Mouse (Mus musculus) retina, postnatal 7 days (tissue): ENCODE results near the gene Cltb.
"Not testable (repeated sequence)": the region's sequence is repeated elsewhere in the genome, so short reads cannot be mapped to it uniquely, and the experiment has no call there.

Source experiments
- DNase-seq: peaks from one replicate; pipeline ENCODE4 v3.0.0-alpha.2; 2012; ENCODE audit warnings: low read depth, low spot score

The Cltb gene

DNA sequence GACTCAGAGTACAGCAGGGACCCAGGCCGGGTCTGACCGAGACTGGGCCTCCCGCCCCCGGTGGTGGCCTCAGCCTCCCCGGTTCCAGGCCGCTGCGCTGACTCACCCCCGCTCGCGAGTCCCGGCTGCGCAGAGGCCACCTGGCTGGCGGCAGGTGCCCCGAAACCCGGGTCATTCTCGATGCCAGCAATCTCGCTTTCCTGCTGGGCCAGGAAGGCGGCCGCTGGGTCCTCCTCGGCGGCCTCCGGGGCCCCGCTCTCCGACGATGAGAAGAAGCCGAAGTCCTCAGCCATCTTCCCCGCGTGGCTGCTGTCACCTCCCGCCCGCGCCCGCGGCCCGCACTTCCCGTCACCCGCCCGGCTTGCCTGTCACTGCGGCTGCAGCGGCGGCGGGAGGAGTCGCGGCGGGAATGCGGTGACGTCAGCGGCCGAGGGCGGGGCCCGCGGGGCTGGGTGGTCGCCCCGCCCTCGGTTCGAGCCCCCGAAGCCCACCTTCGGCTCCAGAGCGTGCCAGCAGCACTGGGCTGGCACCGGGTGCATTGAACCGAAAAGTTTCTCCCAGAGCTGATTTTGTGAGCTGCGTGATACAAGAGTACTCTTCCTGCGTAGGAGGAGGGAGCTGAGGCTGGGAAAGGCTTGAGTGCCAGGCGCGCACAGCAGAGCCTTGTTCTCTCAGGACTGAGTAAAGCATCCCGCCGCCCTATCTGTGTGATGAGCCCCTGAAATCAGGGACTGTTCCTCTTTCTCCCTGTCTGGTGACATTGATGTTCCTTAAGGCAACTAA lies at the start of gene Cltb:
TSS of gene Cltb (minus strand) at position 373 of the 783 bp plus-strand sequence.
- DNase-seq, result peak; percentile 71

DNA sequence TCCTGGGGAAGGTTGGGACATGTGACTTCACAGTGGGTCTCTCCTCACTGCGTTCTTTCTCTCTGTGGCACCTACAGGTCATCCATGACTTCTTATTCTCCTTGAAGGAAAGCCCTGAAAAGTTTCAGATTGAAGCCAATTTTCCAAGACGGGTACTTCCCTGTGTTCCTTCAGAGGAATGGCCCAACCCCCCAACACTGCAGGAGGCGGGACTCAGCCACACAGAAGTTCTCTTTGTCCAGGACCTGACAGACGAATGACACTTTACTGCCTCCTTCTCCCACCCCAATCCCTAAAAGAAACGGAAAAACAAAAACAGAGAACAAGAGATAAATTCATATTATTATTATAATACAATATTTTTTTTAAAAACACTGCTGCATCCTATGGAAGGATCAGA lies 49.7 kb upstream of the Cltb start:
- DNase-seq, result no peak

DNA sequence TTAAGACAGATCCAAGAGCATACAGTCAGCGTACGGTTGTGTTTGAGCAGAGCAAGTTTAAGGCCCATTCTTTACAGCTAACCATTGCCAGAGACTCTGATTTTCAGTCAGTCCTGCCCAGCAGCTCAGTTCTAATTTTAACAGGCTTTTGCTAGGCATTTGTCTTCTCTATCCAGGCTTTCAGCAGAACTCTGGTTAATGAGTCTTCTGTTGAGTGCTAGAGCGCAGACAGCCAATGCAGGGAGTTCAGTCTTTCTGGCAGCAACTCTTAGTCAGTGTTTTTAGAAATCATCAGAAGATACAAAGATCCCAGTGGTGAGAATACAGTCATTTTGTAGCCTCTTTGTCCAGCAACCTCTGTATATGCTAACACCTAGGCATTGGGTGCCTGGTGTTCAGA lies 39.3 kb upstream of the Cltb start:
- no peak for DNase-seq

DNA sequence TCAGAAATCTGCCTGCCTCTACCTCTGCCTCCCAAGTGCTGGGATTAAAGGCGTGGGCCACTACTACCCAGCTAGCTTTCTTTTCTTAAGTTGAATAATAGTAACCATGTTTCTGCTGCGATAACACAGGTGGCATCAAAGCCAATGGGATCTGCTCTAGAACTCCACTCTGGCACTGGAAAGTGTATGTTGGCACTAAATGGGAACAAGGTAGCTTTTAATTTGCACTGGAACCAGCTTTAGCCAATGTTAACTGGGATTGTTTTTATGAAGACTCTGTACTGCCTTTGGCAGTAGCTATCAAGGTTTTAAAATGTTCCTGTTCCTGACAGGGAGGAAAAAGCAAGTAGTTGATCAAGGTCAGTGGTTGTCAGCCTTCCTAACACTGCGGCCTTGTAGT lies 23.9 kb upstream of the Cltb start:
- no peak for DNase-seq

DNA sequence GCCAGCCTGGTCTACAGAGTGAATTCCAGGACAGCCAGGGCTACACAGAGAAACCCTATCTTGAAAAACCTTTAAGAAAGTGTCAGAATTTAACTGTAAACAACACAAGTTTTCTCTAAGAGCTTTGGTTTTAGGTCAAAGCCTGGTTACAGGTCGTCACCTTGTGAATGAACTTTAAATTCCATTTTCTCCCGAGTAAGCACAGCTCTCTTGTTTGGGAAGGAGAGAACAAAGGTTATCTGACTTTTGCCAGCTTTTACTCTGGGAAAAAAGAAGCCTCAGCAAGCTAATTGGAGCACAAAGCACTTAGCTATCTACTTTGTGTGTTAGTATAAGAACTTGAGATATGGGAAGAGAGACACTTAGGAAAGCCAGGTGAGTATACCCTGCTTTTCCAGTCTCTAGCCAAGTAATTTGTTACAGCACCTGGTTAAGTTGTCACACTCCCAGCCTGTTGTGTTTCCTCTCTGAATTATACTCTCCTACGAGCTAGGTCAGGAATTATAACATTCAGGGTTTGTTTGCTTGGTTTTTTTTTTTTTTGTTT lies 21.7 kb upstream of the Cltb start:
- no peak for DNase-seq

DNA sequence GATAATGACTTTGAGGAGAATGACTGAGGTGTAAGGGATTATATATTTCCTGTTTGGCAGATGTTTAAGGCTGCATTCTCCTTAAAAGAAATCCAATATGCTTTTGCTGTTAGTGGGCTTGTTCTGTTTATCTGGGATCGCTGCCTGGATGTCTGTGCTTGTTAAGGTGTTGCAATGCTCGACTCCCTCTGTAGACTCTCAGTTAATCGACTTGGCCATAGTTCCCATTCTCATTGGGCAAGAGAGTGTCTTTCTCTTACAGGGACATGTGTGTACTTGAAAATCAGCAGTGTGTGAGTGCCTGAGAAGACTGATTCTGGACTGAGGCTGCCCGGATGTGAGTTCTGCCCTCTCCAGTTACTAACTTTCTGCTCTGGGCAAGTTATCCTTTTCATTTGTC lies 18.0 kb upstream of the Cltb start:
- no peak for DNase-seq

DNA sequence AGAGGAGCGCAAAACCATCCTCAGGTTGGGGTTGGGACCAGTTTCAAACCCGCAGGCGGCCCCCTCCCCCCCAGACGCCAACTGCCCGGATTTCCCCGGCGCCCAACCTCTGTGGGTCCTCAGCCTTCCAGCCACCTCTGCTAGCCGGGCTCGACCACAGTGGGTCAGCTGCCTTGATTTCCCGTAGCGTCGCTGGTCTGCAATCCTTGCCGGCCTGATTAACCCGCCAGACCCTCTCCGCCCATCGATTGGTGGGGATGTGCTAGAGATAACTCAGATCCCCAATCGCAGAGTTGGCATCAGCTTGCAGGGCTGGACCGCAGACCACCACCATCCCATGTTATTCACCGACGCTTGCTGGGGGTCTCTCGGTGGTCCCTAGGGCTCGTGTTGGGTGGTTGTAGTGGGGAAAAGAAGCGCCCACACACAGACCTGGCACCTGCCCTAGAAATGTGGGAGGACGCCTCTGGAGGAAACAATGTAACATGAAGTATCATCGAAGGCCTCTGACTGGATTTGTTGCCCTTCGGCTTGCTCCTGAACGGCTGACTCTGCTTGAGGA lies 10.9 kb upstream of the Cltb start:
- no peak for DNase-seq

DNA sequence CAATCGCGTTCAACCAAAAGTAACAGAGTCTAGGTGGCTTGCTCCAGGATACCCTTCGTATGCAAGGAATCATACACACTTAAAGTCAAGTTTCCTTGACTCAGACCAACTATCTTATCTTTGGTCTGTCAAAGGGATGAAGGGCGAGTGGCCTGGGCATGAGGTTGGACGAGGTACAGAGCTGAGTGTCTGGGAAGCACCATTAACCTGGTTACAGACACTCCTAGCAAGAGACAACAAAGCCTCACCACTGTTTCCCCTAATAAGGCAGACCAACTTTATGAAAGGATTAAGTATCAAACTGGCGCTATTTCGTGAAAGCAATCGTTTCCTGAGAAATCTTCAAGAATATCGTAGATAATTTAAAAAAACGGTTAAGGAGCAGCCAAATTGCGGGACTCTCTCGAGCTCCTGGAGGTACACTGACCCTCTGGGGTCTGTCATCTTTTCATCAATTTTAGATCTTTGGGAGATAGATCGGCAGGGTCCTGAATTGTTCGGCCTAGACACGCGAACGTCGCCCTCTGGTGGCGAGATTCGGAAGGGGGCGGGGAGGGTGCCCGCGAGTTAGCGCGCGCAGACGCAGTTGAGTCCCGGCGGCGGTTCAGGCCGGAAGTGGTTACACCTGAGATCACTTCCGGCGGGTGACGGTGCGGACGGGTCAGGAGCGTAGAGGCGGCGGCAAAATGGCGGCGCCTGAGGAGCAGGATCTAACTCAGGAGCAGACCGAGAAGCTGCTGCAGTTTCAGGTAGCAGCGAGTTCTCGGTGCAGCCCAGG lies 10.2 kb upstream of the Cltb start, which contains the start of gene Faf2:
TSS of gene Faf2 (plus strand) at position 630 of the 778 bp plus-strand sequence.
- peak; percentile 96 for DNase-seq

DNA sequence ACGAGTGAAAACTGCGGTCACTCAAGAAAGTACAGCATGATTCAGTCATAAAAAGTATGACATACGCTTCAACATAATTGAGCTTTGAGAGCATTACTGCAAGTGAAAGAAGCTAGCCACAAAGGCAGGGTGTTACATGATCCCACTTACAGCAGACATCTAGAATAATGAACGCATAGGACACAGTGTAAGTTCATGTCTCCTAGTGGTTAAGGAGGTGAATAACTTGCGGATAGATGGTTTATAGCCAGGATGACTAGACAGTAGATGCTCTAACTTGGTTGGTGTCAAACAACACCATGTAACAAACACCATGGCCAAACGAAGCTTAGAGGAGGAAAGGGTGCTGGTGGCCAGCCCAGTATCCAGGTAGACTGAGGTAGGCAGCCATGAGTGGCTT lies 5.9 kb upstream of the Cltb start:
- DNase-seq, result no peak

DNA sequence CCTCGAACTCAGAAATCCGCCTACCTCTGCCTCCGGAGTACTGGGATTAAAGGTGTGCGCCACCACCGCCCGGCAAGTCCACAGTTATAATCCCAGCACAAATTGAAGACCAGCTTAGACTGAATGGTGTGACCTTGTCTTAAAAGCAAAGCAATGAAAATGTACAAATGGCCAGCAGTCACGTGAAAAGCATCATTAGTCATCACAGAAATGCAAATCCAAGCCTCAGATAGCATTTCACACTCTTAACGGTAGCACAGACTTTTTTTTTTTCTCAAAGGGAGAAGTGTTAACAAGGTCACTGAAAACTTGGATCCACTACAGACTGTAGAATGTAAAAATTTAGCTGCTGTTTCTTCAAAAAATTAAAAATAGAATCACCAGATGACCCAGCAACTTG lies 5.2 kb upstream of the Cltb start:
- no peak for DNase-seq

DNA sequence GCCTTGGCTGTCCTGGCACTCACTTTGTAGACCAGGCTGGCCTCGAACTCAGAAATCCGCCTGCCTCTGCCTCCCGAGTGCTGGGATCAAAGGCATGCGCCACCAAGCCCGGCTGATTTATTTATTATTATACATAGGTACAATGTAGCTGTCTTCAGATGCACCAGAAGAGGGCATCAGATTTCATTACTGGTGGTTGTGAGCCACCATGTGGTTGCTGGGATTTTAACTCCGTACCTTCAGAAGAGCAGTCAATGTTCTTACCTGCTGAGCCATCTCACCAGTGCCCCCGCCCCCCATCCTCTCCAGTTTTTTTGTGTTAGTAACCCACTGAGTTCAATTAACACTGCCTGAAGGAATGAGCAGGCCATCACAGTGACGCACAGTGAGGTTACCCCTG lies 2.0 kb upstream of the Cltb start:
- not testable (repeated sequence) for DNase-seq

DNA sequence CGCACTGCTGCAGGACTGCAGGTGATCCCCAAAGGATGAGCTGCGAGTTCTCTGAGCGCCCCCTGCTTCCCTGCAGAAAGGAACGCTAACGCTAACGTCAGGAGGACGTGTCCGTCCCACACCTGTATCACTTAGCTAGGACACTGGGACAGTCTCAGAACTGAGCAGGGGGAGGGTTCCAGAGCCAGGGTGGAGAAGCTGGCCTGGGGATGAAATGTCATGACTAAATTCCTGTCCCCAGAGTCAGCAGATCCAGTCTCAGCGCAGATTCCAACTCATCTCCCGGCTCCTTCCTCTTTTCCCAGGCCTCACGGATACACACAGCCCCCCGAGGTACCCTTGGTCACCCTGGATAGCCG lies 552 bp downstream of the Cltb start:
- no peak for DNase-seq

DNA sequence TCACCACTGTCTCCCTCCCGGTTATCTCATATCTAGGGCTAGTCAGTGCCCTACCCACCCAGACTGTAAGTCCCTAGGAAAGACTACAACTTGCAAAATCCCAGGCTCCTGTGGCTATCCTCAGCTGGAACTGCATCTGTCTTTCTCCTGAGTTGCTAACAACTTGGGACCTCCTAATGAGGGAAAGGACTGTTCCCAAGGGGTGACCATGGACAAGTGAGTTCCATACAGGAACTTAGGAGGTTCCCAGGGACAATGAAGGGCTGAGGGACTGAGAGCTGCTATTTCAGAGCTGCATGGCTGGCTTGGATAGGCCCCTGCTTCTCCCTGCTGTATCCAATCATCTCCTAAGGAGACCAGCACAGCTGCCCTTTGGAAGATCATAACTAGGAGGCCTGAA lies 1.8 kb downstream of the Cltb start:
- no peak for DNase-seq

DNA sequence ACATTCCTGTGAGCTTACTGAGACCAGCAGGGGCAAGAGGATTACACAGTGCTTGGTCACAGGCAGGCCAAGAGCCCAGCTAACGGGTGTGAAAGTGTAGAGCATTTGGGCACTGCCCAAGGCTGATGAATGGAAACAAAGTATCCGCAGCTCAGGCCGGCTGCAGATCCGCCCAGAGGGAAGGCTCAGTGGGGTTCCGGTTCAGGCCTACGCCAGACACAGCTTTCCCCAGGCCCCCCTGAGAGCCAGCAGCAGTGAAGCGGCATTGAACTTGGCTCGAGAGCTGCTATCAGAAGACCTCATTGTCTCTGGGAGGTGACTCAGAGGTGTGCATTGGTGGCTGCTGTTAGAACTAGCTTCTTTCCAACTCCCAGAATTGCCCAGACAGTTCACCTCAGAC lies 2.5 kb downstream of the Cltb start:
- DNase-seq, result no peak

DNA sequence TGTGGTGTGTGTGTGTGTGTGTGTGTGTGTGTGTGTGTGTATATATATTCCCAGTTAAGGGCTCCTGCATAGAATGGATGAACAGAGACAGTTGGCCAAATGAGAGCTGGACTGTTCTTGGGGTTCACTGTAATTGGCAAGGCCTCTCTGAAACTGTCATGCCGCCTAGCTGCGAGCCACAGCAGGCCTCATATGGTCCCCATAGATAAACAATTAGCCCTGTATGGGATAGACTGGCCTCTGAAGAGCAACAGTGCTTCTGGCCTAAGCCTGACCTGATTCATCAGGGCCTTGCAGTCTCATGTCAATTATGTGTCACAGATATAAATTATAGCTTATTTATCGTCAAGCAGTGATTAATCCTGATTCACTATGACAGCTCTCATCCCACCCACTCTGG lies 3.1 kb downstream of the Cltb start:
- no peak for DNase-seq

DNA sequence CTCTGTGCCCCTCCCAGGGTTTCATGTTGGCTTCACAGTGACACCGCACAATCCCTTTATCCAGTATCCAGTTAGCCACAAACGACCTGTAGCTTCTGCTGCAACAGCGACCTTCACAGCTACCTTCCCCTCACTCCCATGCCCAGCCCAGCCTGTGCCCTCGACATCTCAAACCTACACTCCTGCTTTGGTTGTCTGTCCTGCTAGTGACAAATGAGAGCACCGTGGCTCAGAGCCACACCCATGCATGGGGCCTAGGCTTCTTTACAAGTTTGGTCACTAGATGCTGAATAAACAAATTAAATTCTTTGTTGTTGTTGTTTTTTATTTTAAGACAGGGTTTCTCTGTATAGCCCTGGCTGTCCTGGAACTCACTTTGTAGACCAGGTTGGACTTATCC lies 3.9 kb downstream of the Cltb start:
- DNase-seq, result no peak

DNA sequence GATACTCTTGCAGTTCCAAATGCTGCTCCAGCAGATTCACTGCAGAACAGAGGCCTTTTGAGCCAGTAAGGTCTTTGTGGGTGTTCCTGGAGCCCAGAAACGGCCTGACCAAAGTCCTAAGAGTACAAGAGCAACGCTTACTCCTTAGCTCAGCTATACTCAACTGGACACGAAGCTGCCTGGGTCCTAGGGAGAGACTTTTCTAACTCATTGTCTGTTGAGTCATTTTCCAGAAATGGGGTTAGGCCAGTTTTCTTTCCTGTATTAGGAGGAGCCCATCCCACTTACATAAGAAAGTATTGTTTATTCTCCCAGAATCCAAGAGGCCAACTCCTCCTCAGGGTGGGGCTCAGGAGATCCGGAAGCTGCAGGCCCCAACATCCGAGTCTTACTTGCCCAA lies 5.7 kb downstream of the Cltb start:
- no peak for DNase-seq

DNA sequence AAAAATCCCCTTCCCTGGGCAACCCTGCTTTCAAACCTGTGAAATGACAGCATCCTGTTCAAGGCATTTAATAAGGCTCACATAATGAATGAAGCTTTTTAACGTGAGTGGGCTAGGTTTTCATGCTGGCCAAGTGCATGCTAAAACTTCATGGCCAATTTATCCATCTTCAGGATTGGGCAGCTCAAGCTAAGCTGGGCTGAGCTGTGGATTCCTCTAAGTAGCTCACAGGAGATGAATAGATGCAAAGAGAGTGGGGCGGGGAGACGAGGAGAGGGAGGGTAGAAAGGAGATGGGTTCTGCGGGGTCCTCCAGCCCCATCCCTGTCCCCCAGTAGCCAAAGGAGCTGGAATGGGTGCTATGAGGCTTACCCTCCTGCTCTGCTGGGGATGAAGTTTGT lies 6.9 kb downstream of the Cltb start:
- DNase-seq, result peak; percentile 69

DNA sequence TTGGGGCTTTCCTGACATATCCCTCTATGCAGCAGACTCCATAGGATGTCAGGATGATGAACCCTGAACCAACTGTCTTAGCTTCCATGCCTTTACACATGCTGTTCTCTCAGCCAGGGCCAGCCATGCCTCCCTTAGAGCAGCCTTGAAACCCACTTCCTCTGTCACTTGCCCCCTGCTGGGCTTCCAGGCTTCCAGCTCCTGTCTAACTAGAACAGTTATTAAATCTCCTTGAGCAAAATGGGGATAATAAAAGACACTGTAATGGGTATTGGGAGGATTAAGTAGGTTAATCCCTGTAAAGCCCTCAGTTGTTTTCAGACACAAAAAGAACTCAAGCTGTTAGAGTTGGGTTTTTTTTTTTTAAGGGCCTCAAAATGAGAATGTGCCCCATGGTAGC lies 7.6 kb downstream of the Cltb start:
- peak; percentile 61 for DNase-seq

DNA sequence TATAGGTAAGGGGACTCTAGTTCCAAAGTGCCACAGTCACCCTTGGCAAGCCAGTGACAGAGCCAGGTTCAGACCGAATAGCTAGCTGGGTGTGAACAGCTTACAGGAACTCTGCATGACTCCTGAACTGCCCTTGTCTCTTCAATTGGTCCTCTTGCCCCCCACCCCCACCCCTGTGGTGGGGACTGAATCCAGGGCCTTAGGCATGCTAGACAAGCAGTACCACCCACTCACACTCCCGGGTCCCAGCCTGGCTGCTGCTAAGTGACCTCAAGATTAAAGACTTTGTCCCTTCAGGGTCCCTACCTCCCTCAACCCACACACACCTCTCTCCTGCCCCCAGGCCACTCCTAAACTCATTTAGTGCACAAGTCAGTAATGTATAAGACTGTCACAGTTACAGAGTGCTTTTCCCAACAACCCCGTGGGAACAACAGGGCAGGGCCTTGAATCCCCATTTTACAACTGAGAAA lies 8.5 kb downstream of the Cltb start:
- no peak for DNase-seq

DNA sequence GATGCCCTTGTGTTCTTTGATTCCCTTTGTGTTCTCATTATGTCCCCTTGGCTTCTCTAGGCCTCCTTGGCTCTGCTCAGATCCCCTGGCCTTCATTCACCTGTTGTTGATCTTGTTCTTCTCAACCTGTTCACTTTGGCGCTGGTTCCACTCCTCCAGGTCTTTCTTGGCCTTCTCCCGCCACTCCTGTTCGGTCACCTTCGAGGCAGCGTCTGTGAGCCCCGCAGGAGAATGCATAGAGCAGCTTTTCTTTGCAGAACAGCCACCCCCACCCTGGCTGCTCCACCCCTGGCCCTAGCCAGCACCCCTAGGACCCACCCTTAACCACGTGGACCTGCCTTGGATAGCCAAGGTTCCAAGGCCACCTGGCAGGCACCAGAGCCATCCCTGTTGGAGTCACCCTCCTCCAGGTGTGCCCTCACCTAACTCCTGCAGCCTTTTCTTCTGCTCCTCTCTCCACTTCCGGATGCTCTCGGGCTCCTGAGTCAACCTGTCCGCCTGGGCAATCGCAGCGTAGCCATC lies 12.5 kb downstream of the Cltb start:
- DNase-seq, result no peak

DNA sequence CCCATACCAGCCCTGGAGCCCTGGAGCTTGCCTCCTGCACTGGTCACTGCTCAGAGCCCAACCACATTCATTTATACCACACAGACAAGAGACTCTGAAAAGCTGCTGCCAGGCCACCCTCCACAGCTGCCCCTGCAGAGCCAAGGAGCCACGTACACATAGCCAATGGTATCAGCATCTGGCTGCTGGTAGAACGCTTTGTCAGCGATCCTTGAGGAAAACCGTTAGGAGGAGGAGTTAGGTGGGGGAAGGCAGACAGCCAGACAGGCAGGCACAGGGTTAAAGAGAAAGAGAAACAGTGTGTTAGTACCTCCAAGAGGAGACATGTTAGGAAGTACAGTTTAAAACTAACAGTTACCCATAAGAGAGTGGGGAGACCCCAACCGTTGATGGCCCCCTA lies 14.3 kb downstream of the Cltb start:
- no peak for DNase-seq
